Mouse (Mus musculus) bone marrow macrophage, adult 2 months (primary cell): ENCODE results near the gene Ppp2r3a.

Experiments
- CTCF ChIP-seq: IDR thresholded peaks from 2 replicates; pipeline ENCODE4 v1.5.1; 2012; ENCODE audit warnings: low read depth, mild to moderate bottlenecking, low read length, moderate library complexity
- POLR2A ChIP-seq: IDR thresholded peaks from 2 replicates; pipeline ENCODE4 v1.6.1; 2012; ENCODE audit warnings: mild to moderate bottlenecking, low read depth, low read length, borderline replicate concordance

- TF ChIP-seq CTCF: no peak
- TF ChIP-seq POLR2A: no peak
Observed at GRCm38 (mm10) chr9:101095425-101095824, 156.2 kb downstream of the Ppp2r3a start.
